Mouse (Mus musculus) myocyte (in vitro differentiated cells): ENCODE measurements around the gene Grb2. TPM values are rescaled to one million over a fixed set of nuclear protein-coding genes. Genes with fewer than 3 reads are reported as not detected.
A peak's percentile ranks its signal among the peaks of the same experiment; 100 is the strongest.

Source experiments
- H3K27me3 ChIP-seq: one replicate; pipeline ENCODE4 v1.6.1; 2011; ENCODE audit not compliant: control insufficient read depth, insufficient read depth, insufficient read length
- H3K36me3 ChIP-seq: one replicate; pipeline ENCODE4 v1.6.1; 2011; ENCODE audit not compliant: control insufficient read depth, insufficient read depth
- H3K4me2 ChIP-seq: one replicate; pipeline ENCODE4 v1.6.1; 2011; ENCODE audit warnings: low read depth, control low read depth
- H3K4me3 ChIP-seq: one replicate; pipeline ENCODE4 v1.5.1; 2011; ENCODE audit warnings: mild to moderate bottlenecking, control low read depth, moderate library complexity
- H3K79me2 ChIP-seq: one replicate; pipeline ENCODE4 v1.6.1; 2011; ENCODE audit not compliant: control insufficient read depth, insufficient read depth
- H3ac ChIP-seq: one replicate; pipeline ENCODE4 v1.6.1; 2011; ENCODE audit not compliant: control insufficient read depth, insufficient read length
- CEBPB ChIP-seq: IDR thresholded peaks from 2 replicates; pipeline ENCODE4 v1.6.1; 2011; ENCODE audit warnings: mild to moderate bottlenecking, moderate library complexity; ENCODE audit not compliant: poor library complexity, insufficient read depth, severe bottlenecking
- E2F4 ChIP-seq: IDR thresholded peaks from one replicate; pipeline ENCODE4 v1.6.1; 2011; ENCODE audit warnings: mild to moderate bottlenecking, control low read depth, moderate library complexity; ENCODE audit not compliant: insufficient read depth
- MAX ChIP-seq: IDR thresholded peaks from one replicate; pipeline ENCODE4 v1.6.1; 2011; ENCODE audit warnings: low read depth, mild to moderate bottlenecking, control low read depth
- MYOD1 ChIP-seq, 3 experiments: IDR thresholded peaks; one replicate each; pipeline ENCODE4 v1.6.1; 2011; ENCODE audit warnings: control low read depth in 2 of 3, low read depth in 2 of 3, mild to moderate bottlenecking in 2 of 3, moderate library complexity in 1 of 3; ENCODE audit not compliant: insufficient read length in 2 of 3, control insufficient read depth in 1 of 3
- MYOG ChIP-seq, 3 experiments: IDR thresholded peaks; one replicate each; pipeline ENCODE4 v1.6.1; 2011; ENCODE audit warnings: control low read depth in 2 of 3, low read depth in 2 of 3, mild to moderate bottlenecking in 2 of 3; ENCODE audit not compliant: insufficient read length in 2 of 3, control insufficient read depth in 1 of 3, insufficient read depth in 1 of 3
- POLR2A ChIP-seq: IDR thresholded peaks from one replicate; pipeline ENCODE4 v1.6.1; 2011; ENCODE audit warnings: low read depth, mild to moderate bottlenecking, control low read depth, moderate library complexity; ENCODE audit not compliant: insufficient read length
- POLR2AphosphoS2 ChIP-seq: IDR thresholded peaks from one replicate; pipeline ENCODE4 v1.6.1; 2011; ENCODE audit warnings: low read depth, control low read depth; ENCODE audit not compliant: insufficient read length
- REST ChIP-seq: IDR thresholded peaks from one replicate; pipeline ENCODE4 v1.6.1; 2011; ENCODE audit warnings: mild to moderate bottlenecking, control low read depth, moderate library complexity; ENCODE audit not compliant: insufficient read depth, insufficient read length
- SRF ChIP-seq: IDR thresholded peaks from one replicate; pipeline ENCODE4 v1.6.1; 2011; ENCODE audit warnings: low read depth; ENCODE audit not compliant: control insufficient read depth, insufficient read length
- TCF12 ChIP-seq: IDR thresholded peaks from one replicate; pipeline ENCODE4 v1.6.1; 2011; ENCODE audit warnings: mild to moderate bottlenecking, control low read depth; ENCODE audit not compliant: poor library complexity, insufficient read depth, severe bottlenecking
- TCF3 ChIP-seq: IDR thresholded peaks from one replicate; pipeline ENCODE4 v1.6.1; 2011; ENCODE audit warnings: low read depth, control low read depth; ENCODE audit not compliant: insufficient read length
- USF1 ChIP-seq: IDR thresholded peaks from one replicate; pipeline ENCODE4 v1.6.1; 2011; ENCODE audit warnings: low read depth, mild to moderate bottlenecking, control low read depth, moderate library complexity
- polyA plus RNA-seq: library from polyadenylated mRNA; unstranded; fragments of >200 nt; fragmentation: generic; extraction: Trizol; gene quantifications from one replicate; pipeline ENCODE4 v1.2.1, GENCODE M21; 2012; ENCODE audit warnings: missing spikeins

Gene Grb2
- polyA plus RNA-seq, 1 experiment: 71.2 TPM

DNA sequence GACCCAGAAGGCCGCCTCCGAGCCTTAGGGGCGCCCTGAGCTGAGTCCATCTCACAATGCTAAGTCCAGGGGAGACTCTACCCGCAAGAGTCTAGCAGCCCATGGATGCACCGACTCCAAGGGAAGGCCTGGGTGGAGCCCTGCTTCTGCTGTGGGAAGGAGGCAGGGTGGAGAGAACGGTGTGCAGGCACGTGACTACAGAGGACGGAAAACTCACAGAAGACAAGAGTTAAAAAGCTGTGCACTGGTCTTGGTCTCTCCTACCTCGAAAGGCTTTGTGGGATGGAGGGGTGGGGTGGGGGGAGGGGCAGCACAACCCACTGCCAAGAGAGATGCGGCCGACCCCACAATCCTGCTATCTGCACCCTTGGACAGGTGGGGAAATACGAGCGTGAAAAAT lies 64.1 kb downstream of the Grb2 start:
- TF ChIP-seq USF1: no peak
- no peak for TF ChIP-seq MAX
- TF ChIP-seq POLR2AphosphoS2: no peak
- TF ChIP-seq MYOD1 (IDR thresholded peaks at IDR 0.05; ENCODE audit: control insufficient read depth in 1 of 3, insufficient read length in 2 of 3, low read depth in 2 of 3): no peak
- TF ChIP-seq TCF3: no peak
- no peak for TF ChIP-seq REST
- TF ChIP-seq POLR2A: no peak
- TF ChIP-seq CEBPB: no peak
- no peak for TF ChIP-seq TCF12
- no peak for TF ChIP-seq SRF
- TF ChIP-seq MYOG (IDR thresholded peaks at IDR 0.05; ENCODE audit: control insufficient read depth in 1 of 3, insufficient read depth in 1 of 3, insufficient read length in 2 of 3, low read depth in 2 of 3): no peak
- no peak for TF ChIP-seq E2F4
- H3K27me3 ChIP-seq: no peaks in the 10 kb centered on the region
- no peaks in the 10 kb centered on the region for H3K36me3 ChIP-seq
- H3K4me3 ChIP-seq: no peak overlapping the region
- H3K79me2 ChIP-seq: no peaks in the 10 kb centered on the region
- no peak overlapping the region for H3K4me2 ChIP-seq
- H3ac ChIP-seq: no peak overlapping the region

DNA sequence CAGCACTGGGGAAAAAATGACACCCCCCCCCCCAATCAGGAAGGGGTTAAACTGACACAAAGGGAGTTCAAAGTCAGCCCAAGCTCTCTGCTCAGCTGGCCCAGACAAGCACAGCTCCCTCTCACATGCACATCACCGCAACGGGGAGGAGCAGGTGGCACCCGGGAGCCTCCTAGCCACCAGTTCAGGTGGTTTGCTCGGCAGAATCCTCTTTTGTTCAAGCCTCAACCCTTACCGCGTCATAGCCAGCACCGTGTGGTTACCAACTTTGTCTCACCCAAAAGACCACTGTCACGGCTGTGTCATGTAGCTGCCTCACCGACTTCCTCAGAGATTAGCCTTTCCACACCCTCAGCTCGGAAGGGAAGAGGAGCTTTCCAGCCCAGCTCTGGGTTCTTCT lies 65.1 kb downstream of the Grb2 start:
- Histone ChIP-seq H3K4me3 (no peak overlapping the region), H3ac (no peak overlapping the region), H3K79me2 (no peaks in the 10 kb centered on the region), H3K27me3 (no peaks in the 10 kb centered on the region), H3K36me3 (no peaks in the 10 kb centered on the region), H3K4me2 (no peak overlapping the region)
- TF ChIP-seq REST: no peak
- TF ChIP-seq TCF12: no peak
- TF ChIP-seq E2F4: no peak
- no peak for TF ChIP-seq MYOD1 (IDR thresholded peaks at IDR 0.05; ENCODE audit: control insufficient read depth in 1 of 3, insufficient read length in 2 of 3, low read depth in 2 of 3)
- TF ChIP-seq MAX: no peak
- TF ChIP-seq POLR2AphosphoS2: no peak
- no peak for TF ChIP-seq TCF3
- TF ChIP-seq CEBPB: no peak
- TF ChIP-seq POLR2A: no peak

DNA sequence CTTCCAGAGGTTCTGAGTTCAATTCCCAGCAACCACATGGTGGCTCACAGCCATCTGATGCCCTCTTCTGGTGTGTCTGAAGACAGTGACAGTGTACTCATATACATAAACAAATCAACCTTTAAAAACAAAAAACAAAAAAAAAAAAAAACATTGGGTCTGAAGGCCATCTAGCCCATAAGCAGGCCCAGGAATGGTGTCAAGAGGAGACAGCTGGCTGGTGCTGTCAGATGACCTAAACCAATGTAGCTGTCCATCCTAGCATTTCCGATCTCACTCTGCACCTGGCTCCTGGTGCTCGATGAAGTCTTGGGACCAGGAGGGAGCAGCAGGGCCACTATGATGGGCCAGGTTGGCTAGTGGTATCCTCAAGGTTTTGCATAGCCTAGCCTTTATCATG lies 65.7 kb downstream of the Grb2 start:
- H3ac ChIP-seq: no peak overlapping the region
- H3K4me2 ChIP-seq: no peak overlapping the region
- H3K27me3 ChIP-seq: no peaks in the 10 kb centered on the region
- no peaks in the 10 kb centered on the region for H3K36me3 ChIP-seq
- no peaks in the 10 kb centered on the region for H3K79me2 ChIP-seq
- H3K4me3 ChIP-seq: no peak overlapping the region
- TF ChIP-seq MYOD1 (IDR thresholded peaks at IDR 0.05; ENCODE audit: control insufficient read depth in 1 of 3, insufficient read length in 2 of 3, low read depth in 2 of 3) (no peak), TCF3 (no peak), CEBPB (no peak), MYOG (IDR thresholded peaks at IDR 0.05; ENCODE audit: control insufficient read depth in 1 of 3, insufficient read depth in 1 of 3, insufficient read length in 2 of 3, low read depth in 2 of 3) (no peak), REST (no peak), POLR2A (no peak), USF1 (no peak), SRF (no peak)

DNA sequence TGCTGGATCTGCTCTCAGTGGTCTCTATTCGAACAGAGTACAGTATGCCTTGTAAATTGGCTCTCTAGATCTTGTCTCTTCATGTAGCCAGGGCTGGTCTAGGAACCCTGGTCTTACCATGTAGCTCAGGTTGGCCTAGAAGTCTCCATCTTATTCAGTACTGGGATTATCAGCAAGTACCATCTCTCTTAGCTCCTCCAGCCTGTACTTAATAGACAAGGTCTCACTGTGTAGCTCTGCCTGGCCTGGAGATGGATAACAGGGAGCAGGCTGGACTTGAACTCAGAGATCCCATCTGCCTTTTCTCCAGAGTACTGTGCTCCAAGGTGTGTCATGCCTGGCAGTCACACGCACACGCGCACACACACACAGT lies 66.7 kb downstream of the Grb2 start:
- Histone ChIP-seq H3K79me2 (no peaks in the 10 kb centered on the region), H3K4me3 (no peak overlapping the region), H3ac (no peak overlapping the region), H3K4me2 (no peak overlapping the region), H3K36me3 (no peaks in the 10 kb centered on the region), H3K27me3 (no peaks in the 10 kb centered on the region)
- no peak for TF ChIP-seq USF1
- no peak for TF ChIP-seq E2F4
- TF ChIP-seq POLR2A: no peak
- no peak for TF ChIP-seq MYOD1 (IDR thresholded peaks at IDR 0.05; ENCODE audit: control insufficient read depth in 1 of 3, insufficient read length in 2 of 3, low read depth in 2 of 3)
- no peak for TF ChIP-seq MYOG (IDR thresholded peaks at IDR 0.05; ENCODE audit: control insufficient read depth in 1 of 3, insufficient read depth in 1 of 3, insufficient read length in 2 of 3, low read depth in 2 of 3)

DNA sequence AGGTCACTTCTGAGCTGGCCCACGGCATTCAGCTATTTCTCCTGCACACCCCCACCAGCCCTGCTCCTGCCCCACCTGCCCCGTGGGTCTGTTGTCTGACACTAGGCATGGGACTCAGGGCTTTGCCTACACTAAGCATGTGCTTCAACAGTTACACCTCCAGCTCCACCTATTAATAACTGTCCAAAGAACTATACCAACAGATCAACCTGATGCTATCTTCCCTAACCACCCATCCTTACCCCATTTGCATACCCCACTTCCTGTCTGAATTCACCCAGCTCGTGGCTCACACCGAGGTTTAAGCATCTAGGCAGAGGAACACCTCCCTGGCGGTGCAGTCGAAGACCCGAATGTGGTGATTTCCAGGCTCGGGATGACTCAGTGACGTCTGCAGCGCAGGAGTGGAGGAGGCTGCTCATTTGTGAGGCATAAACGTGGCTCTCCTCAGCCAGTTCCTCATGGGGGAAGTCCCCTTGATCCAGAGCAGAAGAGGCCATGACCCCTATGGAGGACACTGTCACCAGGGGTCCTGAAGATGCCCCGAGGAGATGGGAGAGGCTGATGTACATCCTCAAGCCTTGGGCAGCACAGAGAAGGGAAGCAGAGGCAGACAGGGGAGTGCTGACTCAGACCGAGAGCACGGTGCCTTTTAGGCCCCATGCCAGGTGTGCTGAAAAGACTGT lies 67.3 kb downstream of the Grb2 start:
- no peaks in the 10 kb centered on the region for H3K36me3 ChIP-seq
- no peaks in the 10 kb centered on the region for H3K27me3 ChIP-seq
- no peak overlapping the region for H3K4me2 ChIP-seq
- H3K79me2 ChIP-seq: no peaks in the 10 kb centered on the region
- no peak overlapping the region for H3ac ChIP-seq
- H3K4me3 ChIP-seq: no peak overlapping the region
- TF ChIP-seq USF1 (no peak), POLR2AphosphoS2 (peak; percentile 25)
